Mouse (Mus musculus): ENCODE measurements around the gene Pak6. TPM values are rescaled to one million over a fixed set of nuclear protein-coding genes. Genes with fewer than 3 reads are reported as not detected.
A peak's percentile ranks its signal among the peaks of the same experiment; 100 is the strongest.

Gene Pak6
- polyA plus RNA-seq, 1 experiment from 2014 or later = 1.8 TPM

DNA sequence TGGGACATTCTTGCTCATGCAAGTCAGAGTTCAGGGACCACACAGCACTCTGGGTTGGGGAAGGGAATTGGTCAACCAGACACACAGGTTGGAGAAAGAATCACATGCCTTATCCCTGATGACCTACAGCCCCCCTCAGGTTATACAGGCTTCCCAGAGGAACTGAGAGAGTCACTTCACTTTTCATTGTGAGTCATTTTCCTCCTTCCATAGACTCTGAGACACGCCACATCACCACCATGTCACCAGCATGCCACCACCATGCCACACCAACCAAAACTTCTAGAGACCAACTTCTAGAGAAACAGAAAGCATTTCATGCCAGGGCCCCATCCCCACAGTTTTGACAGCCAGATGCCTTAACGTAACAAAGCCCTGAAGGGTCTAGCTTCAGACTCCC is 63.8 kb downstream of the Pak6 start:
- 93% methylated on average over 2 of the region's 2 CpGs for WGBS
- H3K4me2 ChIP-seq (replicated peaks) = no peak overlapping the region
- ATAC-seq = no peak
- H3K27ac ChIP-seq = 0 out of 2 replicates have a peak overlapping the region, but pooled peaks have one; percentile 70
- peaks cover 22% of the 10 kb centered on the region for H3K4me1 ChIP-seq (replicated peaks)
- H3K36me3 ChIP-seq = no peaks in the 10 kb centered on the region
- peaks cover 3% of the 10 kb centered on the region; the same call in 1 of the 2 replicates for H3K27me3 ChIP-seq (replicated peaks)
- no peaks in the 10 kb centered on the region for H3K9me3 ChIP-seq
- no peak overlapping the region for H3K9ac ChIP-seq
- H3K4me3 ChIP-seq (replicated peaks) = no peak overlapping the region

DNA sequence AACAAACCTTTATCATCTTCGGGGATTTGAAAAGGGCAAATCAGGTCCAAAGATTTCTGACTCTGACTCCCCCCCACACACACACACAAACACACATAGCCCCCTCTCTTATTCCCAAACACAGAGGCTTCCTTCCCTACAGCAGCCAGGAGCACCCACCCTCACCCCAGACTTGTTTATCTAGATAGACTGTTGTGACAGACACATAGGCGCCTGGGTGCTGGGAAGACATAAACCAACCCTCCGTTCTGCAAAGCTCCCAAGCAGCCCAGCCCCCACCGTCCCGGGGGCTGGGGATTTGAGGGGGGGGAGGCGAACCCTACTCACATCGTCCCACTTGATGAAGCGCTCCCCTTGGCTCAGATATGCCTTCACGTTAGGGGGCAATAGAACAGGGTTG is 64.8 kb downstream of the Pak6 start:
- WGBS = 11% methylated on average over 9 of the region's 9 CpGs
- no peaks in the 10 kb centered on the region for H3K36me3 ChIP-seq
- no peak overlapping the region for H3K9ac ChIP-seq
- H3K4me1 ChIP-seq (replicated peaks) = peaks cover 22% of the 10 kb centered on the region
- H3K4me2 ChIP-seq (replicated peaks) = peak overlapping the region; percentile 46
- H3K27me3 ChIP-seq (replicated peaks) = peaks cover 3% of the 10 kb centered on the region
- no peaks in the 10 kb centered on the region for H3K9me3 ChIP-seq
- H3K4me3 ChIP-seq (replicated peaks) = peak overlapping the region; percentile 7
- H3K27ac ChIP-seq = peak overlapping the region; percentile 70
- ATAC-seq = peak; percentile 40

DNA sequence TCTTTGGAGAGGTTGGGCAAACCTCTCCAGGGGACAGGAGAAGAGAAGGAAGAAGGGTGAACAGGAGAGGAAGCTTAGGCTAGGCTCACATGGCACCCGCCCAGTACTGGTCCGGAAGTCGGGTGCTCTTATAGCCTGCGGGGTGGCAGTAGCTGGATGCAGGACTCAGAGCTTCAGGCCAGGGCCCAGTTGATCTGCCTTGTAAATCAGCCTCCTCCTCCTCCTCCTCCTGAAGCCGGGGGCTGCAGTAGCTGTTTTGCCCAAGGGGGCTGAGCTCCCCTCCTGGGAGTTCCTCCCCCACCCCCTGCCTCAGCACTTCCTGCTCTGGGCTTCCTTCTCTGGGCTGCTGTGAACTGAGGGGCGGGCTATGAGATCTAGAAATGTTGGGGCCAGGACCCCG is 65.2 kb downstream of the Pak6 start, which contains the start of gene Plcb2:
TSS of gene Plcb2 (minus strand) at position 102 of the 400 bp plus-strand sequence.
- H3K4me1 ChIP-seq (replicated peaks) = peaks cover 22% of the 10 kb centered on the region
- no peaks in the 10 kb centered on the region for H3K36me3 ChIP-seq
- no peaks in the 10 kb centered on the region for H3K9me3 ChIP-seq
- 13% methylated on average over 7 of the region's 7 CpGs for WGBS
- peak within 1 kb of the TSS; percentile 46 for H3K4me2 ChIP-seq (replicated peaks)
- H3K9ac ChIP-seq = no peak within 1 kb of the TSS
- peaks cover 5% of the 10 kb centered on the region for H3K27me3 ChIP-seq (replicated peaks)
- ATAC-seq = peak; percentile 56
- peak within 1 kb of the TSS; percentile 7 for H3K4me3 ChIP-seq (replicated peaks)
- peak within 1 kb of the TSS; percentile 70 for H3K27ac ChIP-seq

GRCm38 (mm10) chr2:118729194-118729593 is 66.1 kb downstream of the Pak6 start:
- Histone ChIP-seq H3K9ac (no peak overlapping the region), H3K27me3 (replicated peaks) (peaks cover 10% of the 10 kb centered on the region), H3K27ac (peak overlapping the region; percentile 44; the same call in 1 of the 2 replicates), H3K4me1 (replicated peaks) (peaks cover 22% of the 10 kb centered on the region), H3K9me3 (no peaks in the 10 kb centered on the region), H3K4me3 (replicated peaks) (no peak overlapping the region), H3K36me3 (no peaks in the 10 kb centered on the region), H3K4me2 (replicated peaks) (no peak overlapping the region)
- no peak for ATAC-seq
- WGBS = 44% methylated on average over 4 of the region's 4 CpGs

DNA sequence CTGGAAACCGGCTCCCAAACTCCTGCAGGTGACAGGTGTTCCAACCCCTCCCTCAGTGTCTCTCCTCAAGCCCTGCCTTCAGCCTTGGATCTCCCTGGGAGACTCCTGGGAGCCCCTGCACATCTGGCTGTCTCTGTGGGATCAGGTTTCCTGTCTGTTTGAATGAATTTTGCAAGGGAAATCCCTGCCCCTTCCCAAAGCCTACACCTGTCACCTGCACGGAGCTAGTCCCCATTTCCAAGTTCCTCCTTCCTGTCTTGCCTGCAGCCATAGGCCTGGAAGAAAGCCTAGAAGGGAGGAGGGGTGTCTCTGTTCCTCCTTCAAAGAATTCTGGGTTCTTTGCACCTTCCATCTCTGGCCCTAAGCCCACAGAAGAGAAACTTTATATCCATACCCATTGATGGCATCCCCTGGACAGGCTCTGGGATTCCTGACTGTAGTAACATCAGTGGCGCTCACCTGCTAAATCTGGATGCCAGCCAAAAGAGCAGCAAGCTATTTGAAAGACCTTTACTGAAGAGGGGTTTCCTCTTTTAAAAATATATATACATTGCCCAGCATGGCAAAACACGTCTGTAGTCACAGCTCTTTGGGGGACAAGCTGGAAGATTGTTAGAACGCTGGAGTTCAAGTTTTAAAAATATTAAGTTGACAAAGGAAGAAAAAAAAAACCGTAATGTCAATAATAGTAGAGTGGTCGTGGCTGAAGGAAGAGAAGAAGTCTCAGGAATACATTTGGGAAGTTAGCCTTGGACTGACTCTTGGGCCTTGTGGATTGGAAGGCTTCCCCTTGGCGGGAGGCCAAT is 66.9 kb downstream of the Pak6 start:
- ATAC-seq = no peak
- 22% methylated on average over 8 of the region's 8 CpGs for WGBS
- H3K9me3 ChIP-seq = no peaks in the 10 kb centered on the region
- H3K27ac ChIP-seq = no peak overlapping the region
- H3K36me3 ChIP-seq = no peaks in the 10 kb centered on the region
- no peak overlapping the region for H3K4me3 ChIP-seq (replicated peaks)
- no peak overlapping the region for H3K4me2 ChIP-seq (replicated peaks)
- H3K27me3 ChIP-seq (replicated peaks) = peaks cover 11% of the 10 kb centered on the region
- H3K4me1 ChIP-seq (replicated peaks) = peaks cover 22% of the 10 kb centered on the region
- H3K9ac ChIP-seq = no peak overlapping the region

- WGBS = 7% methylated on average over 3 of the region's 3 CpGs
- Histone ChIP-seq H3K4me1 (replicated peaks) (peaks cover 22% of the 10 kb centered on the region), H3K36me3 (no peaks in the 10 kb centered on the region), H3K27me3 (replicated peaks) (peaks cover 11% of the 10 kb centered on the region), H3K27ac (no peak overlapping the region), H3K4me3 (replicated peaks) (no peak overlapping the region), H3K9ac (no peak overlapping the region), H3K4me2 (replicated peaks) (no peak overlapping the region), H3K9me3 (no peaks in the 10 kb centered on the region)
- peak; percentile 57 for ATAC-seq
These were observed 67.5 kb downstream of the Pak6 start for GRCm38 (mm10) chr2:118730622-118730915.

DNA sequence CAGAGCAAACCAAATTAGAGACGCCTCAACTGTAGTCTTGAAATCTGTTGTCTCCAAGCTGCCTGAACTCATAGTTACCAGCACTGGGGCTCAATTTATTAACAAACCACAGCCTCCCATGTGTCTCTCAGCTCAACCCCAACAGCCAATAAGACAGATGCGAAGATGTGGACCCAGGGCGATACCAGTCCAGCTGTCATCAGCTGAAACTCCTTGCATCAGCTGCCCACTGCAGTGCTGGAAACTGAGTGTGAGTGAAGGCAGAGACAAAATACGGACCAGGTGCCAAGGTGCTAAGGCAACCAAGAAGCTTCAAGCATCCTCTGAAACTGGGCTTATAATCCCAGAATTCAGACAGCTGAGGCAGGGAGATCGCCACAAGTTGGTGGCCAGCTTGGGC is 68.9 kb downstream of the Pak6 start:
- H3K27me3 ChIP-seq (replicated peaks) = peaks cover 11% of the 10 kb centered on the region
- ATAC-seq = no peak
- 83% methylated on average over 5 of the region's 5 CpGs for WGBS

GRCm38 (mm10) chr2:118733341-118733740 is 70.2 kb downstream of the Pak6 start:
- Histone ChIP-seq H3K4me3 (replicated peaks) (no peak overlapping the region), H3K36me3 (no peaks in the 10 kb centered on the region), H3K27me3 (replicated peaks) (peaks cover 11% of the 10 kb centered on the region), H3K4me1 (replicated peaks) (peaks cover 13% of the 10 kb centered on the region), H3K9ac (no peak overlapping the region), H3K27ac (no peak overlapping the region), H3K9me3 (no peaks in the 10 kb centered on the region), H3K4me2 (replicated peaks) (no peak overlapping the region)
- no peak for ATAC-seq
- WGBS = 66% methylated on average over 5 of the region's 5 CpGs

More for the DNA sequence above, 68.9 kb downstream of the Pak6 start:
- Histone ChIP-seq H3K4me2 (replicated peaks) (no peak overlapping the region), H3K27ac (no peak overlapping the region), H3K9me3 (no peaks in the 10 kb centered on the region), H3K9ac (no peak overlapping the region), H3K4me3 (replicated peaks) (no peak overlapping the region), H3K4me1 (replicated peaks) (peaks cover 22% of the 10 kb centered on the region), H3K36me3 (no peaks in the 10 kb centered on the region)

GRCm38 (mm10) chr2:118740341-118740740 is 77.2 kb downstream of the Pak6 start:
- H3K36me3 ChIP-seq = no peaks in the 10 kb centered on the region
- 66% methylated on average over 3 of the region's 3 CpGs for WGBS
- H3K9ac ChIP-seq = no peak overlapping the region
- H3K4me2 ChIP-seq (replicated peaks) = no peak overlapping the region
- H3K27me3 ChIP-seq (replicated peaks) = peaks cover 5% of the 10 kb centered on the region; the same call in 1 of the 2 replicates
- no peaks in the 10 kb centered on the region for H3K9me3 ChIP-seq
- H3K27ac ChIP-seq = no peak overlapping the region
- H3K4me1 ChIP-seq (replicated peaks) = peaks cover 10% of the 10 kb centered on the region
- no peak for ATAC-seq
- H3K4me3 ChIP-seq (replicated peaks) = no peak overlapping the region

GRCm38 (mm10) chr2:118741183-118741582 is 78.1 kb downstream of the Pak6 start:
- no peaks in the 10 kb centered on the region for H3K9me3 ChIP-seq
- H3K27ac ChIP-seq = no peak overlapping the region
- H3K27me3 ChIP-seq (replicated peaks) = peaks cover 5% of the 10 kb centered on the region; the same call in 1 of the 2 replicates
- H3K4me3 ChIP-seq (replicated peaks) = no peak overlapping the region
- WGBS = 56% methylated on average over 9 of the region's 9 CpGs
- H3K9ac ChIP-seq = no peak overlapping the region
- no peak overlapping the region for H3K4me2 ChIP-seq (replicated peaks)
- H3K36me3 ChIP-seq = no peaks in the 10 kb centered on the region
- H3K4me1 ChIP-seq (replicated peaks) = peaks cover 10% of the 10 kb centered on the region
- no peak for ATAC-seq

DNA sequence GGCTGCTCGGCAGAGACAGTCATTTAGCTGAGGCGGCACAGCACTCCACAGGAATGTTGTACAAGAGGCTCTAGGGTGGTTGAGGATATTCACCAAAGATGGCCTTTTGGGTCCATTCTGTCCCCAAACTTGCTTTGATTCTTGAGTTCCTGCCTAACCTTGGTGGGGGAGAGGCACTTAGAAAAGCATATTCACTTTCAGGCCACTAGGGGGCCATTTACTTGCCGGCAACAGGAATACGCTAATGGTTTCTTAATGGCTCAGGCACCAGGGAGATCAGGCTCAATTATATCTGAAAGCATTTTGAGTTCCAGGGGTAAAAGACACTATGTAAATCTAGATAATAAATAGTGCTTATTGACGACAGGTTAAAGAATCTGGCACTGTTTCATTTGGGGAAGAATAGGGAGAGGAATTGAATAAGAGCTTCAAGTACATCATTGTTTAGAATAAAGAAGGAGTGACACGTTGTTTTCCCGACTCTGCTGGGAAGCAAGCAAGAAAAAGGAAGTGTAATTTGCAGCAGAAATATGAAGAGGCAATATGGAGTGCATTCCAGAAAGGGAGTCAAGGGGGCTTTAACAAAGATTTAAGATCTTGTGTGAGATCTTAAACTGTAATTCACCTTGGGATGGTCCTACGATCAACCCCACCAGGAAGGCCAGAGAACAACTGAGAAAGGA is 80.3 kb downstream of the Pak6 start:
- no peak for ATAC-seq
- WGBS = 26% methylated on average over 8 of the region's 8 CpGs
- H3K4me3 ChIP-seq (replicated peaks) = no peak overlapping the region
- peaks cover 5% of the 10 kb centered on the region; the same call in 1 of the 2 replicates for H3K27me3 ChIP-seq (replicated peaks)
- H3K9me3 ChIP-seq = no peaks in the 10 kb centered on the region
- H3K36me3 ChIP-seq = no peaks in the 10 kb centered on the region
- H3K4me2 ChIP-seq (replicated peaks) = no peak overlapping the region
- H3K9ac ChIP-seq = no peak overlapping the region
- H3K4me1 ChIP-seq (replicated peaks) = peaks cover 17% of the 10 kb centered on the region
- H3K27ac ChIP-seq = no peak overlapping the region

DNA sequence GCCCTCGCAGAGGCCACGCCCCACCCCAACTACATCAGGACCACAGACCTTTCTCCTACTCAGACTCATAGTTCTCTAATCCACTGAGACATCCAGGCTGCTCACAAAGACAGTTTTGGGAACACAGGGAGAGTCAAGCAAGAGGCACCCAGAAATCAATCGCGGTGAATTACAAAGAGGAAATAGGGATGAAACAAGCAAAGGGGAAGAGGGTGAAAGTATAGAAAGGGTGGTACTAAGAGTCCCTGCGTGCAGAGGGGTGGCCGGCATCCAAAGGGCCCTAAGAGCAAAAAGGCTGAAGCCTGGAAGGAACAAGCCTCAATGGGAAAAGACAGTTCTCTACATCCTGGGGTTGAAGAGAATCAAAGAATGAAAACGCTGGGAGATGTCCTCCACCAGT is 81.5 kb downstream of the Pak6 start:
- Histone ChIP-seq H3K27me3 (replicated peaks) (peaks cover 5% of the 10 kb centered on the region; the same call in 1 of the 2 replicates), H3K36me3 (no peaks in the 10 kb centered on the region), H3K4me3 (replicated peaks) (peak overlapping the region; percentile 83; the same call in 1 of the 2 replicates), H3K9ac (no peak overlapping the region), H3K4me2 (replicated peaks) (peak overlapping the region; percentile 96), H3K9me3 (no peaks in the 10 kb centered on the region), H3K4me1 (replicated peaks) (peaks cover 24% of the 10 kb centered on the region), H3K27ac (no peak overlapping the region)
- no peak for ATAC-seq
- 8% methylated on average over 7 of the region's 7 CpGs for WGBS

Data from intestine, embryonic 15.5 days (tissue).